Mouse (Mus musculus): Measurements from ENCODE around the gene Rnf220.

- TF ChIP-seq CTCF (IDR thresholded peaks at IDR 0.05; ENCODE audit: low read depth), result no peak
- TF ChIP-seq EP300 (IDR thresholded peaks at IDR 0.05; ENCODE audit: low read depth), result no peak
These were observed 219.2 kb downstream of the Rnf220 start for GRCm38 (mm10) chr4:117277687-117278086.

Measured in liver, postnatal 0 days (tissue).